Mouse (Mus musculus) forebrain, embryonic 11.5 days (tissue): ENCODE measurements at regions not wholly inside any gene's neighbourhood (a gene's known extent, or its start where the extent isn't known, plus 50 kb on each side); places are given as distances from the start of the nearest gene placed in this dataset.

Source experiments
- ATAC-seq: fragments of 200-750 bp; cut with Nextera tagmentation; replicated peaks from 2 replicates; pipeline ENCODE4 v1.8.0; 2017; ENCODE audit warnings: moderate TSS enrichment; ENCODE audit not compliant: low FRiP score
- DNase-seq: peaks from one replicate; pipeline ENCODE4 v3.0.0-alpha.2; 2017; ENCODE audit warnings: low spot score
- H3K27ac ChIP-seq: fragments of 300-500 bp; sonication (generic); 2 replicates; pipeline ENCODE4 v1.5.1; 2014; ENCODE audit warnings: low read depth, low read length
- H3K27me3 ChIP-seq: fragments of 300-500 bp; sonication (generic); 2 replicates; pipeline ENCODE4 v1.6.1; 2014; ENCODE audit warnings: mild to moderate bottlenecking, low read length, mixed read lengths; ENCODE audit not compliant: control insufficient read depth, insufficient read depth
- H3K36me3 ChIP-seq: fragments of 300-500 bp; sonication (generic); 2 replicates; pipeline ENCODE4 v1.6.1; 2014; ENCODE audit warnings: mild to moderate bottlenecking, low read length, moderate library complexity, mixed read lengths; ENCODE audit not compliant: control insufficient read depth, insufficient read depth
- H3K4me1 ChIP-seq: fragments of 300-500 bp; sonication (generic); replicated peaks from 2 replicates; pipeline ENCODE4 v1.6.1; 2014; ENCODE audit warnings: low read length, mixed read lengths; ENCODE audit not compliant: control insufficient read depth, insufficient read depth
- H3K4me2 ChIP-seq: fragments of 300-500 bp; sonication (generic); 2 replicates; pipeline ENCODE4 v1.6.1; 2014; ENCODE audit warnings: low read depth, mild to moderate bottlenecking, low read length, moderate library complexity, mixed read lengths; ENCODE audit not compliant: severe bottlenecking
- H3K4me3 ChIP-seq: fragments of 300-500 bp; sonication (generic); 2 replicates; pipeline ENCODE4 v1.5.1; 2014; ENCODE audit warnings: low read depth, low read length
- H3K9ac ChIP-seq: fragments of 300-500 bp; sonication (generic); 2 replicates; pipeline ENCODE4 v1.6.1; 2014; ENCODE audit warnings: low read length
- H3K9me3 ChIP-seq: fragments of 300-500 bp; sonication (generic); 2 replicates; pipeline ENCODE4 v1.6.1; 2016; ENCODE audit warnings: low read length, mixed read lengths; ENCODE audit not compliant: control insufficient read depth
- WGBS: fragments of 180-500 bp; shearing (Covaris S2); extraction: QIAGEN DNeasy Blood & Tissue Kit; methylation state at CpG from one replicate; pipeline ENCODE4 v1.1.7; 2014; 5-methylcytosine and 5-hydroxymethylcytosine counted together

DNA sequence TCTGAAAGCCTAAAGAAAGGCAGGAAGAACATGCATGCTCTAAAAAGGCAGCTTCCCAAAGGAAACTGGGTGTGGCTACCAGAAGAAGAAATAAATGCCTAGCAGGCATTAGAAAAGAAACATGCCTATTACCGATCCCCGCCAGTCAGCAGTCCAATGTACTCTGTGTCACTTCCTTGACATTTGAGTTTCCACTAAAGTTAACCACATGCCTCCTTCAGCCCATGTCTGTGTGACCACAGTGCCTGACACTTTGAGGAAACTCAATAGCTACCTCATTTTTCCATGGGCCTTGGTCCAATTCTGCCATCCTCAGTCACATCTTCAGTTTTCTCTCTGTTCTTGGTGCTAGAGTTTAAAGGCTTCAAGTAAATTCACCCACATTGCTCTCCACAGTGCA is 233.7 kb upstream of the Isx start:
- H3K27ac ChIP-seq, result no peak overlapping the region
- H3K4me3 ChIP-seq, result no peak overlapping the region
- DNase-seq (no peak), ATAC-seq (no peak)
- H3K9me3 ChIP-seq, result no peaks in the 10 kb centered on the region
- no peaks in the 10 kb centered on the region for H3K4me1 ChIP-seq
- no peak overlapping the region for H3K4me2 ChIP-seq
- WGBS, result 96% methylated on average over 2 of the region's 2 CpGs
- no peaks in the 10 kb centered on the region for H3K27me3 ChIP-seq
- no peak overlapping the region for H3K9ac ChIP-seq
- H3K36me3 ChIP-seq, result no peaks in the 10 kb centered on the region

- ATAC-seq (no peak), DNase-seq (no peak)
- 59% methylated on average over 1 of the region's 1 CpGs for WGBS
Measured at GRCm38 (mm10) chr8:74640636-74641035, 232.3 kb upstream of the Isx start.

GRCm38 (mm10) chr8:74659950-74660349 is 213.0 kb upstream of the Isx start:
- Histone ChIP-seq H3K9me3 (no peaks in the 10 kb centered on the region), H3K27ac (no peak overlapping the region), H3K4me1 (no peaks in the 10 kb centered on the region), H3K9ac (no peak overlapping the region), H3K4me2 (no peak overlapping the region), H3K27me3 (no peaks in the 10 kb centered on the region), H3K36me3 (no peaks in the 10 kb centered on the region), H3K4me3 (no peak overlapping the region)
- 81% methylated on average over 1 of the region's 1 CpGs for WGBS
- no peak for DNase-seq
- no peak for ATAC-seq

More at GRCm38 (mm10) chr8:74640636-74641035, 232.3 kb upstream of the Isx start:
- Histone ChIP-seq H3K4me3 (no peak overlapping the region), H3K27me3 (no peaks in the 10 kb centered on the region), H3K36me3 (no peaks in the 10 kb centered on the region), H3K27ac (no peak overlapping the region), H3K9ac (no peak overlapping the region), H3K4me2 (no peak overlapping the region), H3K4me1 (no peaks in the 10 kb centered on the region), H3K9me3 (no peaks in the 10 kb centered on the region)

DNA sequence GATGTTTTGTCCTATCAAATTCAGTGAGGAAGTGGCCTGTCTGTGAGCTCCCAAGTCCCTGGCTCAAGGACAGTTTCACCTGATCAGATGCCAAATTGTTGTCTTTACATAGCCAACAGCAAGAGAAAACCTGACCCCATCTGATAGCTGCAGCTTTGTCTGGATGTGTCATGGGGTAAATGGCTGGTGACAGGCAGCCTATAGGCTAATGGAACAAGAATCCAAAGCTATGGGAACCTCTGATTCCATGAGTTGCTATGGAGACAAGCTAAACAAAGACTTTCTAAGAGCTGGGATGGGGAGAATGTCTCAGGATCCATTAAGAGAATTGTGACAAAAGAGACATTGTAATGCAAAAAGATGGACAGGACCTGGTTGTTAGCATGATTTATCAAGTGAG is 184.6 kb upstream of the Isx start:
- no peaks in the 10 kb centered on the region for H3K4me1 ChIP-seq
- no peak overlapping the region for H3K27ac ChIP-seq
- no peaks in the 10 kb centered on the region for H3K27me3 ChIP-seq
- no peak overlapping the region for H3K4me3 ChIP-seq
- no peak overlapping the region for H3K4me2 ChIP-seq
- ATAC-seq (no peak), DNase-seq (no peak)
- no peaks in the 10 kb centered on the region for H3K36me3 ChIP-seq
- H3K9me3 ChIP-seq, result no peaks in the 10 kb centered on the region
- H3K9ac ChIP-seq, result no peak overlapping the region

DNA sequence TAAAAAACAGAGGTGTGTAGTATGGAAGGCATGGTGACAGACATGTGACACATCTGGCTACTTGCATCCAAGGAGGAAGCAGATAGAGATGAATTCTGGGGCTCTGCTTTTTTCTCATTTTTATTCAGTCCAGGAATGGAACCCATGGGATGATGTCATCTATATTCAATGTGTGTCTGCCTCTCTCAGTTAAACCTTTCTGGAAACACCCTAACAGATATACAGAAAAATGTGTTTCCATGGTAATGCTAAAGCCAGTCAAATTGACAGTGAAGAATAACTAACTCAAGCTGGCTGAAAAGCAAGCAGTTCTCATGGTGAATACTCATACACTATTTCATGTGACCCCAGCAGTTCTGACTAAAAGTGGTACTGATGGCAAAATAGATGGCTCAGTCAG is 177.0 kb upstream of the Isx start:
- ATAC-seq (no peak), DNase-seq (no peak)
- Histone ChIP-seq H3K4me2 (no peak overlapping the region), H3K9ac (no peak overlapping the region), H3K27ac (no peak overlapping the region), H3K36me3 (no peaks in the 10 kb centered on the region), H3K4me1 (no peaks in the 10 kb centered on the region), H3K9me3 (no peaks in the 10 kb centered on the region), H3K4me3 (no peak overlapping the region), H3K27me3 (no peaks in the 10 kb centered on the region)

GRCm38 (mm10) chr8:74697317-74697716 is 175.7 kb upstream of the Isx start:
- Histone ChIP-seq H3K9me3 (no peaks in the 10 kb centered on the region), H3K4me1 (no peaks in the 10 kb centered on the region), H3K4me3 (no peak overlapping the region), H3K9ac (no peak overlapping the region), H3K27me3 (no peaks in the 10 kb centered on the region), H3K27ac (no peak overlapping the region), H3K4me2 (no peak overlapping the region), H3K36me3 (no peaks in the 10 kb centered on the region)
- no peak for ATAC-seq
- DNase-seq, result no peak
- 81% methylated on average over 1 of the region's 1 CpGs for WGBS

GRCm38 (mm10) chr8:74712617-74713016 is 160.4 kb upstream of the Isx start:
- ATAC-seq (no peak), DNase-seq (no peak)
- H3K9ac ChIP-seq, result no peak overlapping the region
- 76% methylated on average over 3 of the region's 3 CpGs for WGBS
- no peak overlapping the region for H3K4me3 ChIP-seq
- no peaks in the 10 kb centered on the region for H3K27me3 ChIP-seq
- H3K4me1 ChIP-seq, result no peaks in the 10 kb centered on the region
- H3K27ac ChIP-seq, result no peak overlapping the region
- no peaks in the 10 kb centered on the region for H3K36me3 ChIP-seq
- H3K9me3 ChIP-seq, result no peaks in the 10 kb centered on the region
- no peak overlapping the region for H3K4me2 ChIP-seq

GRCm38 (mm10) chr8:74716030-74716429 is 156.9 kb upstream of the Isx start:
- no peaks in the 10 kb centered on the region for H3K4me1 ChIP-seq
- no peak overlapping the region for H3K9ac ChIP-seq
- ATAC-seq (peak; percentile 51; the same call in 1 of the 2 replicates), DNase-seq (no peak)
- no peak overlapping the region for H3K27ac ChIP-seq
- no peaks in the 10 kb centered on the region for H3K36me3 ChIP-seq
- H3K4me2 ChIP-seq, result no peak overlapping the region
- no peaks in the 10 kb centered on the region for H3K9me3 ChIP-seq
- H3K4me3 ChIP-seq, result no peak overlapping the region
- H3K27me3 ChIP-seq, result no peaks in the 10 kb centered on the region
- WGBS, result 55% methylated on average over 5 of the region's 5 CpGs

- Histone ChIP-seq H3K4me2 (no peak overlapping the region), H3K36me3 (no peaks in the 10 kb centered on the region), H3K4me3 (no peak overlapping the region), H3K9ac (no peak overlapping the region), H3K4me1 (no peaks in the 10 kb centered on the region), H3K9me3 (no peaks in the 10 kb centered on the region), H3K27ac (no peak overlapping the region), H3K27me3 (no peaks in the 10 kb centered on the region)
- DNase-seq (no peak), ATAC-seq (peak; percentile 7; the same call in 1 of the 2 replicates)
- WGBS, result 37% methylated on average over 3 of the region's 3 CpGs
Measured at GRCm38 (mm10) chr8:74764728-74765127, 108.2 kb upstream of the Isx start.
